Mouse (Mus musculus) midbrain, embryonic 16.5 days (tissue): ENCODE data around the gene H2-Oa. TPM values are rescaled to one million over a fixed set of nuclear protein-coding genes. Genes with fewer than 3 reads are reported as not detected.

Experiments used
- ATAC-seq: fragments of 200-750 bp; cut with Nextera tagmentation; 2 replicates; pipeline ENCODE4 v1.8.0; 2017; ENCODE audit warnings: moderate TSS enrichment
- H3K27ac ChIP-seq: fragments of 300-500 bp; sonication (generic); 2 replicates; pipeline ENCODE4 v1.5.1; 2014; ENCODE audit warnings: mild to moderate bottlenecking, low read length, mixed read lengths
- H3K27me3 ChIP-seq: fragments of 300-500 bp; sonication (generic); 2 replicates; pipeline ENCODE4 v1.6.1; 2014; ENCODE audit warnings: low read depth, low read length, mixed read lengths; ENCODE audit not compliant: control insufficient read depth, insufficient read depth
- H3K36me3 ChIP-seq: fragments of 300-500 bp; sonication (generic); 2 replicates; pipeline ENCODE4 v1.6.1; 2014; ENCODE audit warnings: mild to moderate bottlenecking, low read length, moderate library complexity, mixed read lengths; ENCODE audit not compliant: control insufficient read depth, insufficient read depth
- H3K4me1 ChIP-seq: fragments of 300-500 bp; sonication (generic); 2 replicates; pipeline ENCODE4 v1.6.1; 2014; ENCODE audit warnings: mild to moderate bottlenecking, low read length, mixed read lengths; ENCODE audit not compliant: control insufficient read depth, insufficient read depth
- H3K4me2 ChIP-seq: fragments of 300-500 bp; sonication (generic); 2 replicates; pipeline ENCODE4 v1.6.1; 2014; ENCODE audit warnings: mild to moderate bottlenecking, low read length, mixed read lengths
- H3K4me3 ChIP-seq: fragments of 300-500 bp; sonication (generic); 2 replicates; pipeline ENCODE4 v1.5.1; 2014; ENCODE audit warnings: low read depth, mild to moderate bottlenecking, low read length, moderate library complexity, mixed read lengths
- H3K9ac ChIP-seq: fragments of 300-500 bp; sonication (generic); 2 replicates; pipeline ENCODE4 v1.6.1; 2014; ENCODE audit warnings: low read depth, low read length, mixed read lengths
- H3K9me3 ChIP-seq: fragments of 300-500 bp; sonication (generic); replicated peaks from 2 replicates; pipeline ENCODE4 v1.6.1; 2014; ENCODE audit warnings: mild to moderate bottlenecking, low read length, mixed read lengths; ENCODE audit not compliant: control insufficient read depth, poor library complexity, severe bottlenecking
- WGBS: fragments of 180-500 bp; shearing (Covaris S2); extraction: QIAGEN DNeasy Blood & Tissue Kit; methylation state at CpG from one replicate; pipeline ENCODE4 v1.1.7; 2014; 5-methylcytosine and 5-hydroxymethylcytosine counted together
- polyA plus RNA-seq: library from polyadenylated mRNA; unstranded; fragments of >200 nt; fragmentation: Nextera tagmentation; extraction: Ambion mirVana; gene quantifications from 2 replicates; pipeline ENCODE4 v1.2.1, GENCODE M21; 2015

H2-Oa gene
- polyA plus RNA-seq, 1 experiment from 2014 or later, result 0.16 TPM

DNA sequence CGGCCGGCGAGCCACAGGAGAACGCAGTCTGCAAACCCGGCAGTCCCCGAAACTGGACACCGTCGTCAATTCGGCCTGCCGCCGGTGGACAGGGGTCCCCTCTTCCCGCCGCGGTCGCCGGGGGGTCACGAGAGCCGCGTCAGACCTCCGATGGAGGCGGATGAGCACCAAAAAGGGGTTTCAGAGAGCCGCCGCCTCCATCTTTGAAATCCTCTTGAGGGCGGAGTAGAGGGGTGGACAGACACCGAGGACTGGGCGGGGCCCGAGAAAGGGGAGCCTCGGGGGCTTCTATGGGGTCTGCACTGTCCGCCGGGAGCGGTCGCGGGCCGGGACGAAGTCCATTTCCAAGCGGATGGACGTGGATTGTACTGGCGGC is 26.7 kb downstream of the H2-Oa start:
- peaks cover 23% of the 10 kb centered on the region for H3K36me3 ChIP-seq
- 0% methylated on average over 38 of the region's 38 CpGs for WGBS

GRCm38 (mm10) chr17:34119249-34120179 is 27.4 kb downstream of the H2-Oa start, which contains the start of gene H2-DMa:
Gene H2-DMa (plus strand): TSS chr17:34119541.
- WGBS, result 0% methylated on average over 96 of the region's 96 CpGs

More for the DNA sequence above, 26.7 kb downstream of the H2-Oa start:
- no peaks in the 10 kb centered on the region for H3K27me3 ChIP-seq
- no peaks in the 10 kb centered on the region for H3K9me3 ChIP-seq
- peak overlapping the region; percentile 100 for H3K27ac ChIP-seq
- peak overlapping the region; percentile 85 for H3K9ac ChIP-seq
- peak overlapping the region; percentile 84 for H3K4me2 ChIP-seq
- peak overlapping the region; percentile 88 for H3K4me3 ChIP-seq
- H3K4me1 ChIP-seq, result peaks cover 26% of the 10 kb centered on the region
- ATAC-seq, result no peak; the same call in 1 of the 2 replicates

DNA sequence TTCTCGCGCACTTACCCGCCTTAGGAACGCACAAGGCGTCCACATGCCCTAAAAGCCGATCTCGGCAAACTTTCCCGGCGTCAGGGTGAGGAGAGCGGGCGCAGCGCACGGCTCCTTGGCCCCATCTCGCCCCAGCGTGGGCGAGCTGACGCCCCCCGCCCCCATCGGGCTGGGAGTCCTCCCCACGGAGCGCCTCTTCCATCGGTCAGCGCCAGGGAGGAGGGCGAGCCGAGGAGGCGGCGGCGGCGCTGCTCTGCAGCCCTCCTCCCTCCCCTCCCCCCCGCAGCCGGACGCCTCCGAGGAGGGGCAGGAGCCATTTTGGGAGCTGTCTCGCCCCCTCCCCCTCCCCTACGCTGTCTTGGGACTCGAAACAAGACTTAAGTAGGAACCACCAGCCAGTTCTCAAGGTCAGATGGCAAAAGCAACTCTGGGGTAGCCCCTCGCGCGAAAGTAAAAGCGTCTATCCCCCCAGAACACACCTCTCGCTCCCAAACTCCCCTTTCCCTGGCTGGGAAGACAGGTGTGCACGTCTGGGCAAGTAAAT is 28.1 kb downstream of the H2-Oa start:
- peak overlapping the region; percentile 99 for H3K9ac ChIP-seq
- ATAC-seq, result 0 out of 2 replicates have a peak, but pooled peaks have one; percentile 1
- peaks cover 10% of the 10 kb centered on the region for H3K36me3 ChIP-seq
- H3K4me1 ChIP-seq, result peaks cover 33% of the 10 kb centered on the region
- peak overlapping the region; percentile 100 for H3K27ac ChIP-seq
- under 1% methylated on average over 37 of the region's 42 CpGs for WGBS
- H3K9me3 ChIP-seq, result no peaks in the 10 kb centered on the region
- H3K4me2 ChIP-seq, result peak overlapping the region; percentile 84
- no peaks in the 10 kb centered on the region for H3K27me3 ChIP-seq
- peak overlapping the region; percentile 88 for H3K4me3 ChIP-seq

More at GRCm38 (mm10) chr17:34119249-34120179, 27.4 kb downstream of the H2-Oa start, which contains the start of gene H2-DMa:
- peak within 1 kb of the TSS; percentile 88 for H3K4me3 ChIP-seq
- ATAC-seq, result peak; percentile 75
- peak within 1 kb of the TSS; percentile 99 for H3K9ac ChIP-seq
- peak within 1 kb of the TSS; percentile 100 for H3K27ac ChIP-seq
- peak within 1 kb of the TSS; percentile 84 for H3K4me2 ChIP-seq
- peaks cover 17% of the 10 kb centered on the region for H3K36me3 ChIP-seq
- peaks cover 32% of the 10 kb centered on the region for H3K4me1 ChIP-seq
- H3K9me3 ChIP-seq, result no peaks in the 10 kb centered on the region
- no peaks in the 10 kb centered on the region for H3K27me3 ChIP-seq

- Histone ChIP-seq H3K9ac (peak overlapping the region; percentile 99), H3K4me2 (peak overlapping the region; percentile 84), H3K36me3 (peaks cover 8% of the 10 kb centered on the region; the same call in 1 of the 2 replicates), H3K9me3 (no peaks in the 10 kb centered on the region), H3K4me3 (peak overlapping the region; percentile 88), H3K4me1 (peaks cover 33% of the 10 kb centered on the region), H3K27me3 (no peaks in the 10 kb centered on the region), H3K27ac (peak overlapping the region; percentile 100)
- ATAC-seq, result 0 out of 2 replicates have a peak, but pooled peaks have one; percentile 0
- under 1% methylated on average over 24 of the region's 31 CpGs for WGBS
Observed at GRCm38 (mm10) chr17:34120814-34121171, 28.7 kb downstream of the H2-Oa start.

- Histone ChIP-seq H3K36me3 (peaks cover 5% of the 10 kb centered on the region; the same call in 1 of the 2 replicates), H3K27ac (peak overlapping the region; percentile 100), H3K4me1 (peaks cover 29% of the 10 kb centered on the region), H3K9ac (peak overlapping the region; percentile 99), H3K4me2 (peak overlapping the region; percentile 84), H3K9me3 (no peaks in the 10 kb centered on the region), H3K4me3 (peak overlapping the region; percentile 88), H3K27me3 (no peaks in the 10 kb centered on the region)
- 0% methylated on average over 32 of the region's 35 CpGs for whole genome bisulfite sequencing
- ATAC-seq, result peak; percentile 18
Observed at GRCm38 (mm10) chr17:34121172-34121878, 29.2 kb downstream of the H2-Oa start.

GRCm38 (mm10) chr17:34121879-34122187 is 29.7 kb downstream of the H2-Oa start:
- H3K9ac ChIP-seq, result peak overlapping the region; percentile 99
- no peaks in the 10 kb centered on the region for H3K9me3 ChIP-seq
- H3K4me2 ChIP-seq, result peak overlapping the region; percentile 84
- peak overlapping the region; percentile 88 for H3K4me3 ChIP-seq
- ATAC-seq, result peak; percentile 16; the same call in 1 of the 2 replicates
- peaks cover 24% of the 10 kb centered on the region for H3K4me1 ChIP-seq
- peak overlapping the region; percentile 100 for H3K27ac ChIP-seq
- peaks cover 5% of the 10 kb centered on the region; the same call in 1 of the 2 replicates for H3K36me3 ChIP-seq
- no peaks in the 10 kb centered on the region for H3K27me3 ChIP-seq
- 0% methylated on average over 8 of the region's 10 CpGs for WGBS

GRCm38 (mm10) chr17:34122188-34122984 is 30.2 kb downstream of the H2-Oa start, which contains the start of gene Brd2:
Gene Brd2 (minus strand): TSS chr17:34122634.
- H3K27me3 ChIP-seq, result no peaks in the 10 kb centered on the region
- no peaks in the 10 kb centered on the region for H3K9me3 ChIP-seq
- WGBS, result under 1% methylated on average over 74 of the region's 75 CpGs
- peak within 1 kb of the TSS; percentile 84 for H3K4me2 ChIP-seq
- ATAC-seq, result peak; percentile 54
- H3K36me3 ChIP-seq, result peaks cover 5% of the 10 kb centered on the region; the same call in 1 of the 2 replicates
- peak within 1 kb of the TSS; percentile 88 for H3K4me3 ChIP-seq
- H3K9ac ChIP-seq, result peak within 1 kb of the TSS; percentile 99
- H3K4me1 ChIP-seq, result peaks cover 20% of the 10 kb centered on the region
- H3K27ac ChIP-seq, result peak within 1 kb of the TSS; percentile 100

DNA sequence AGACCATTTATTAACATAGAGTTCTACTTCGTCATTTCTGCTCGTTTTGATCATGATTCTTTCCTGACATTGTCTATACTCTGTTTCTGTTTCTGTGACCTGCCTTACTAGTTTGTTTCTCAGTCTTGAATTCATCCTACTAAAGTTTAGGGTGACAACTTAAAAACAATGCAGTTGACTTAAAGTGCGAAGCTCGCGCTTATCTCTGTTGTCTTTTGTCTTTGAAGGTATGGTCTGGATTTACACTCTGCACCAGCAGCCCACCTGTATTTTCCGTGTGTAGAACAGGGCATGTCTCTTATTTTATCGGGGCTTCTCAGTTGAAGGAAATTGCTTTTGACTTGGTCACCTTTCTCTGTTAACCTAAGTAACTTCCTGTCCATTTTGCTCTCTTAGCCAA is 31.0 kb downstream of the H2-Oa start:
- Histone ChIP-seq H3K9me3 (no peaks in the 10 kb centered on the region), H3K4me3 (peak overlapping the region; percentile 88), H3K27ac (peak overlapping the region; percentile 100), H3K27me3 (no peaks in the 10 kb centered on the region), H3K36me3 (peaks cover 5% of the 10 kb centered on the region; the same call in 1 of the 2 replicates), H3K4me2 (peak overlapping the region; percentile 84), H3K9ac (peak overlapping the region; percentile 99), H3K4me1 (peaks cover 20% of the 10 kb centered on the region)
- ATAC-seq, result no peak
- WGBS, result 2% methylated on average over 7 of the region's 7 CpGs
